Mouse (Mus musculus) kidney, postnatal 4 days (tissue): ENCODE measurements around the gene Zcchc13.

Experiments used
- DNase-seq, 2 experiments: peaks; one replicate each; pipeline ENCODE4 v3.0.0; 2021; ENCODE audit warnings: mixed read lengths in 2 of 2

The Zcchc13 gene

DNA sequence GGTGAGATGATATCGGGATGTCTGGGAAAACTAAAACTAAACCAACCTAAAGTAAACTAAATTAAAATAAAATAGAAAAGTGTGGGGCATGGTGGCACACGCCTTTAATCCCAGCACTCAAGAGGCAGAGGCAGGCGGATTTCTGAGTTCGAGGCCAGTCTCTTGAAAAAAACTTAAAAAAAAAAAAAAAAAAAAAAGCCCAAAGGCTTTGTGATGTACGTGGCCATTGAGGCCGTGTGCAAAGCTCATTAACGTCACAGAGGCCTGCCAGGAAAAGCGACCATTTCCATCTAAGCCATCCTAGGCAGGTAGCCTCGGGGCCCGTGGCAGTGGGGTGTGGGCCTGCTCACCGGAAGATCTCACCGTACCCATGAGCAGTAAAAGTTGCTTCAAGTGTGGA, at the start of gene Zcchc13:
Gene Zcchc13, plus strand, starts transcription at position 284 of the 400 bp plus-strand sequence.
- DNase-seq: no peak

DNA sequence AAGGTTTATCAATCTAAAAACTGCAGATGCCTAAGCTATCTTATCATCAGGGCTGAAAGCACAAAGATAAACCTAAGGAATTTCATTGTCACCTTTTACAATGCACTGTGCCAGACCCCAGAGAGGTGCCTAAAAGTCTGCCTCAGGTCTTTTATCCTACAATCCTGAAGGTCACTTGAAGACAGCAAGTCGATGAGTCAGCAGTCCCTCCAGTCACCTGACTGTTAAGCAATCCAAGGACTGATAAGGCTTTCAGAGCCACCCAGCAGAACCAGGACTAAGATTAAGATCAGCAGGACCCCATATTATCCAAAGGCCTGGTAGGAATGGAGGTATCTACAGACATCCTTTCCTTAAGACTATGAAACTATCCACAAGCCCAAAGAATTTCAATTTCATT, 46.1 kb upstream of the Zcchc13 start:
- no peak for DNase-seq

DNA sequence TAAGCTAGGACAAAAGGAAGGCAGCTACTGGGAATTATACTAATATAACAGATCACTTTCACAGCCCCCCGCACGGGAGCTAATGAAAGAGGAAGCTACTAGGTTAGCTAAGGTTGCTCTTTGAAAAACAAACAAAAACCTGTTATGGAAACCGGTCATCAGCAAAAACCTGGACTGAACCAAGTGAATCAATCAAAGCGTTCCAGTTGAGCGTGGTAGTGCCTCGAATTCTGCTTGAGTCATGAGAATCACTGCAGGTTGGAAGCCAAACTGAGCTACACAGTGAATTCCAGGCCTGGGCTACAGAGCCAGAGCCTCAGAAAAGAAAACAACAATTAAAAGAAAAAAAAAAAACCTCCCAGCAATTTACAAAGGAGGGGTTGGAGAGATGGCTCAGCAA, 38.3 kb upstream of the Zcchc13 start:
- DNase-seq: peak in 1 of 2 experiments; percentile 37

DNA sequence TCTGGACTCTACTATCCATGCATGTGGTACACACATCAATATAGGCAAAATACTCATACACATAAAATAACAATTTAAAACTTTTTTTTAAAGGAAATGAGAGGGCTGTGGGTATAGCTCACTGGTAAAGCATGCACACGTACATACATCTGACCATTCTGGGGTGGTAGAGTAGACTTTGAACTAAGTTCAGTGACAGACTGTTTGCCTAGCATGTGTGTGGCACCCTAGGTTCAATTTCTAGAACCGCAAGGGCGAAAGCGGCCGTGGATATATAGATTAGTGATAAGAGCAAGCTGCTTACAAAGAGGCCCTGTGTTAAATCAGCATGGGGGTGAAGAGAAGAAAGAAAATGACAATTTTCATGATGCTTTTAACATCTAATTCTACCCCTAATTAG, 27.8 kb upstream of the Zcchc13 start:
- DNase-seq: no peak

DNA sequence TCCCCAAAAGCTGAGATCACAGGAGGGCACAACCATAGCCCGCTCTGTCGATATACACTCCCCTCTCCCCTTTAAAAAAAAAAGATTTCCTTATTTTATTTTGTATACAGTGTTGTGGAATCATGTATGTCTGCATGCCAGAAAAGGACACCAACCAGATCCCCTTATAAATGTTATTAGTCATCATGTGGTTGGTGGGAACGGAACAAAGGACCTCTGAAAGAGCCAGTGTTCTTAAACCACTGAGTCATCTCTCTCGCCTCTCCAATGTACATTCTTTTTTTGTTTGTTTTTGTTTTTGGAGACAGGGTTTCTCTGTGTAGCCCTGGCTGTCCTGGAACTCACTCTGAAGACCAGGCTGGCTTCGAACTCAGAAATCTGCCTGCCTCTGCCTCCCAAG, 26.2 kb upstream of the Zcchc13 start:
- DNase-seq: no peak

DNA sequence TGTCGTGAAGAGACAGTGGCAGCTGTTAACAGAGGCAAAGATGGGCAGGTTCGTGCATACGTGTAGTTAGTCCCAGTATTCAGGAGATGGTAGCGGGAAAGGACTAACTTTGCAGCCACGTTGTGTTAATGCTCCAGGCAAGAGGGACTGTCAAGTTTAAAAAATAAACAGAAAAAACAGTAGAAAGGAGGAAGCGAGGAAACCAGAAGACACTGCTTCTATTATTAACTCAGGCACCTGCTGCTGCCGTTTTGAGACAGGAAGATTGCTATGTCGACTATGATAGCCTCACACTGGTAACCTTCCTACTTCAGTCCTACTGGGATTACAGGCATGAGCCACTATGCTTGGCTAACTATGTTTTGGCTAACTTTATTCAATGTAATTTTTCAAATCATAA, 24.9 kb upstream of the Zcchc13 start:
- no peak for DNase-seq

DNA sequence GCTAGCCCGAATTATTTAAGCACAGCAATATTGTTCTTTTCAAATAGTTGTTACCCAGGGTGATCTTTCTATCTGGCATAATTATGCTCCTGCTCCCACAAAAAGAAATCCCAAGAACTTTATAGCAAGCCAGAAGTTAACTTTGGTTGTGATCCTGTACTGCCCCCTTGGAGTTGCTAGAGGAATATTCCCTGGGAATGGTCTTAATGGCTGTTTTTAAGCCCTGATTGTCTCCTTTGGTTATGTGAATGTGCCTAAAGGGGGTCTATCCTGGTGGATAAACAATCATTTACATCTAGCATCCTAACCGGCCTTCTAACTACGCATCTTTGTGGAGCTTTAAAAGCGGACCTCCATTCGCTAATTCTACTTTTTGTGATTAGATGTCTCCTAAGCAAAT, 20.0 kb upstream of the Zcchc13 start:
- no peak for DNase-seq

DNA sequence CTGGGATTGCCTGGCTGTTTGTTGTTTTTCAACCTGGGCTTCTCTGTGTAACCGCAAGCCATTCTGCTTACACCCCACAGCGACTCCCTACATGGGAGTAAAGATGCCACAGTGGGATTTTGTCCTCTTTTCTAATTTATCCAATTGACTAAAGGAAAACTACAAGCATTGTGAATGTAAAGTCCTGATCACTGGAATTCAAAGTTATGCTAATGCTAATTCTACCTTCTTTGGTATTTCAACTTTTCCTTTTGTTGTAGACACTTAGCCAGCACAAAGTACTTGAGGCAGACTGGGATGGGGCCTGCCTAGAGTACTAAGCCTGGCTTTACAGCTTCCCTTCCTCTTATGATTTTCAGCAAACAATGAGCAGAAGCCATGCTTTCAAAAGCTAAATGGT, 18.9 kb upstream of the Zcchc13 start:
- DNase-seq: no peak

DNA sequence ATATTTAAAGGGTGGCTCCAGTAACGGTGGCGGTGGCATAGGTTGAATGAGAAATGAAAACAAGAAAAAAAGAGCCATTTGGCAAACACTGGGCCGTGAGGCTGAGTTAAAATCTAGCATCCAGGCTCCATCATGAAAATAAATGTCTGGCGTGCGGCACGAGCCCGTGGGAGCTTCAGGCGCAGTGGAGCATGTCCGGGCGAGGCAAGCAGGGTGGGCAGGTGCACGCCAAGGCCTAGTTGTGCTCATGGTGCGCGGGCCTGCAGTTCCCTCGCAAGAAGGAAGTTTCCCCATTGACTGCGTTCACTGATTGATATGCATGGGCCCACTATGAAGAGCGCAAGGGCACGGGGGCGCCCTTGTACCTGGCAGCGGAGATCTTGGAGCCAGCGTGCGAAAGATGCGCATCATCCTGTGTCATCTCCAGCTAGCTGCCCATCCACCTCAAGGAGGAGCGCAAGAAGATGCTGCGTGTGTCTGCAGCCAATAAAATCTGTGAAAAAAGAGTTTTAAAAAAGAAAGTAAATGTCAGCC, 15.6 kb upstream of the Zcchc13 start:
- DNase-seq: no peak

DNA sequence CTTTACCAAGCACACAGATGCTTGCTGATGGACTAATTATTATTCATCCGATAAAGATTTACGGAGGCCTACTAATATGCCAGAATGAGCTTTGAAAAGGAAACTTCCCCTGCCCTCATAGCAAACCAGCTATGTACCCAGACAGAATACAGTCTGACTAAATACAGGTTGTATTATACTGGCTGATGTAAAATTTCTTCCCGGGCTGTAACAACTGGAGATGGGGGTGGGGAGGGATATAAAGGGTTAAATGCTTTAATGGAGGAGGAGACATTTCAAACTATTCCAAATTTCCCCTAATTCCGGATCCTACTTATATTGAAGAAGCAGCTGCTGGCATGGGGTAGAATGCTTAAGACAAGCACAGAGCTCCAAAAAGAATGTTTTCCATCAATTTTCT, 14.9 kb upstream of the Zcchc13 start:
- DNase-seq: no peak

DNA sequence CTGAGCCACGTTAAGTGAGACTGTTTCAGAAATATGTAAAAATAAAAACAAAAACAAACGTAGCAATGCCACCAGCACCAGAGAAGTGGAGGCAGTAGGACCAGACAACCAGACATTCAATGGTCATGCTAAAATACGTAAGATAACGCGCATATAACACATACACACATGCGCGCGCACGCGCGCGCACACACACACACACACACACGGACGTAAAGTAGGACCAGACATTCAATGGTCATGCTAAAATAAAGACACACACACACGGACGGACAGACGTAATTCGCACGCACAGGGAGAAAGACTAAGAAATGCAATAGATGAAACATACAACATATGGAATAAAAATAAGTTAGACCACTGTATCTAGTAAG, 14.2 kb upstream of the Zcchc13 start:
- peak; percentile 52 to 74 for DNase-seq

DNA sequence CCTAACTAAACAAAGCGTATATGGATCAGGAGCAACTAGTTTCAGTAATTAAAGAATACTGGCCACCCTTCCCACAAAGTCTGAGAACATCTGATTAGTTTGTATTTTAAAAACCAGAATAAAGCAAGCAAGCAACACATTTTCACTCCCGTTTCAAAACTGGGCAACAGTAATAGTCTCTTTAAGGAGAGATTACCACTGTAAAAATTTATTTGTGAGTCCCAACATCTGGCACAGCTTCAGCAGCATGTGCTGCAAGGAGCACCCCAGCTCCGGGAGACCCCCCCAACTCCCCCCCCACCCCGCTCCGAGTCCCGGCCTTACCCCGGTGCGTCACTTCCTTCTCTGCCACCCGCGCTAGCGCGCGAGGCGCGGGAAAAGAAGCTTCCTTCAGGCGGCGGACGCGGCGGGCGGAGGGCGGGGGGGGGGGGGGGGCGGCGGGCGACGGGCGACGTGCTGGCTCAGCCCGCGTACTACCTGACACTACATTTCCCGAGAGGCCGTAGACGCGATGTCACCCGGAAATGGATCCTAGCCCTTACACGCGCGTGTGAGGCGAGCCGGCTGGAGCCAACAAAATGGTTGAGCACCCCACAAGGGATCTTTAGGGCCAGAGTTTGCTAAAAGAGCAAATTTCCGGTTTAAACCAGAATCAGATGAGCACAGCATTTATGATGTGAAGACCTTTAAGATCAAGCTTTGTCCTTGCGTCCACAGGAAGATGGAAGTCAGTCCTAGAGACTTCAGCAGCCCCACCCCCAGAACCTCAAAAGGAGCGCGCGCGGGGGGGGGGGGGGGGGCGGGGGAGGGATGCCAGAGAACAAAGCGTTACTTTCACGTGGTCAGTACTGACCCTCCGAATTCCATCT, 13.6 kb upstream of the Zcchc13 start:
- DNase-seq: peak; percentile 78 to 93

DNA sequence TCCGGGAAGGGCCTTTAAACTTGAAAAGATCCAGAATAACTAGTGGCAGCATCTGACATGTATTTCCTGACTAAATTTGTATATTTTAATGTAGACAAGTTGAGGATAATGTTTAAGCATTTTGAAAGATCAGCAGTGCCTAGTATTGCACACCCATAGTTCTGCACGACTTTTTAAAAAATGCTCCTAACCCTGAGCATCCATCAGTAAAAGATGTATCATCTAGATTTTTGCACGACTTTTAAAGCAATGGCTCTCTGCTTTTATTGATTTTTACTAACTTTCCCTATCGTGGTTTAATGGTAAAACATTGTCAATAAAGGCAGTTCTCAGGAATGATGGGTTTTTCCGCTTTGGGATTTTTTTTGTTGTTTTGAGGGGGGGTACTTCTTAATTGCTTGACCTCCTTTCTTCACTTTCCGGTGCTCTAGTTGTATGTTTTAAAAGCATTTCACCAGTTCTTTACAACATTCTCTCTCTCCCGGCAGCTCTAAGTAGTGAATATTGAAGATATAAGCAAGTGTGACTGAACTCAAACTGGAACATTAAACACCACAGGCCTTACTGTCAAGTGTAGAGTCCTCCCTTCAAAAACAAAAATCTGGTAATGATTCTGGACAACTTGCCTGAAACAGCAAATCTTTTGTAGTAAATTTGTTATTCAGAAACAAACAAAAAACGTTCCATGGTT, 12.8 kb upstream of the Zcchc13 start:
- DNase-seq: no peak

DNA sequence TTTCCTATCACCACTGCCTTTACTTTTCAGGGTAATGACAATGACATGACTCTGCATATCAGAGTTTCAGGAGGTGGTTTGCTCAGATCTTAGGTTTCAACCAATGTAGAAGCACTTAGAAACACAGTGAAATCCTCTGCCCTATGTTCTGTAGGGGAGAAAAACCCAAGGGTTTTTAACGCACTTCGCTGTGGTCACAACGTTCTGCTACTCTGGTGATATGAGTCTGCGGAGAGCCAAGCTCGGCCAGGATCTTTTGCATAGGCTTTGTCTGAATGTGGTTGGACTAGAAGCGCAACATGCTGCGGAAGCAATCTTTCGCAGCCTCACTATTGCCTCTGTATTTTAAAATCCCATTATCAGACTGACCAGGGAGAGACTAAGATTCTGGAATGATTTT, 8.6 kb upstream of the Zcchc13 start:
- peak; percentile 16 to 62 for DNase-seq

DNA sequence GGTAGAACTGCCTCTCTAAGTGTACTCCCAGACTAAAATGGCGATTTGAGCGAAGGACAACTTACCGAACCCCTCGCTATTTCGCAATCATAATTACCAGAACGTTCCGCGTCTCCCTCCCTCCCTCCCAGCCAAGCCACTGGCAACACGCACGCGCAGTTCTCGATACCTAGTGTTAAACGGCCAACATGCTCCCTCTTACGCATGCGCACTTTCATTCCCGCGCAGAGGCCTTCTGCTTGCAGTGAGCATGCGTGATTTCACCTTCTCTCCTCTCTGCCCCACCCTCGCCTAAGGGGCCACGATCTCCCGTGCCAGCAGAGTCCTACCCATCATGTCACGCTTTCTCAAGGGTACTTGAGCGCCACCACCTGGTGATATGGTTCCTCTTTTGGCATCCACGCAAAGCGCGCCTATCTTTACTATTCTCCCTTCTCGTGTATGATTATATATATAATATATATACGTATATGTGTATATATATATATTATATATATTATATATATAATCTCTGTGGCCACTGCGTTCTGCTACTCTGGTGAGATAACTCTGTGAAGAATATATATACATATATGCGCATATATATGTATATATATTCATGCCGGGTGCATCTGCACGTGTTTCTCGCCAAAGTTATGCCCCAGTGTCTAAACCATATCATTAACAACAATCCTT, 8.0 kb upstream of the Zcchc13 start:
- DNase-seq: peak; percentile 90 to 98

DNA sequence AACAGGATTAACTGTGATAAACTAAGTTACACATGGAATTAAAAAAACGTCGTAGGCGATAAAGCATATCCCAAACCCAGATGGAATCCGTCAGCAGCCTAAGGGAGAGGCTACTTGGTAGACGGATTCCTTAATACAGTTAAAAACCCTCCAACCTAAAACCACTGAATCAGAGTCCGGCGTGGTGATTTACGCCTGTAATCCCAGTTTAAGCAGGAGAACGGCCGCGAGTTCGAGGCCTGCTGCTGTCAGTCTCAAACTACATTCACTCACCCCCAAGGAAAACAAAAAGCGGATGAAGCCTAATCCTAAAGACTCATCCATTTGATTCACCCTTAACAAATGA, 7.5 kb upstream of the Zcchc13 start:
- DNase-seq: peak; percentile 43 to 64

DNA sequence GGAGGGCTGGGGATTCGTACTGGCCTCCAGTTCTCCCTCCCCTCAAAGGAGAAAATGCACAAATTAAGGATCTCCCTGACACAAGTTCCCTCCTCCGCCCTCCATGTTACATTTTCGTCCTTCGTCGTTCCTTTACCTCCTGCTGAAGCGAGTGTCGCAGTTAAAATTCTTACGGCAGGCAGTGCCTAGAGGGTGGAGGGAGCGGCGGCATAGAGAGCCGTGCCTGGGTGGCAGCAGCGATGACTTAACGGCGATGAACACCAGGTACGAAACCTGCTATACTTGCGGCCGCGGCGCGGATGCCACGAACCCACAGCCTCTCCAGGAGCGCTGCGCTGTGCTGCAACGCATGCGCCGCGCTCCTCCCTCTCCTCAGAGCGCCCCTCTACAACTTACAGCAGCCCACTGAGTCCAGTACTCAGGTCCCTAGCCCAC, 7.0 kb upstream of the Zcchc13 start:
- peak; percentile 39 to 66 for DNase-seq

DNA sequence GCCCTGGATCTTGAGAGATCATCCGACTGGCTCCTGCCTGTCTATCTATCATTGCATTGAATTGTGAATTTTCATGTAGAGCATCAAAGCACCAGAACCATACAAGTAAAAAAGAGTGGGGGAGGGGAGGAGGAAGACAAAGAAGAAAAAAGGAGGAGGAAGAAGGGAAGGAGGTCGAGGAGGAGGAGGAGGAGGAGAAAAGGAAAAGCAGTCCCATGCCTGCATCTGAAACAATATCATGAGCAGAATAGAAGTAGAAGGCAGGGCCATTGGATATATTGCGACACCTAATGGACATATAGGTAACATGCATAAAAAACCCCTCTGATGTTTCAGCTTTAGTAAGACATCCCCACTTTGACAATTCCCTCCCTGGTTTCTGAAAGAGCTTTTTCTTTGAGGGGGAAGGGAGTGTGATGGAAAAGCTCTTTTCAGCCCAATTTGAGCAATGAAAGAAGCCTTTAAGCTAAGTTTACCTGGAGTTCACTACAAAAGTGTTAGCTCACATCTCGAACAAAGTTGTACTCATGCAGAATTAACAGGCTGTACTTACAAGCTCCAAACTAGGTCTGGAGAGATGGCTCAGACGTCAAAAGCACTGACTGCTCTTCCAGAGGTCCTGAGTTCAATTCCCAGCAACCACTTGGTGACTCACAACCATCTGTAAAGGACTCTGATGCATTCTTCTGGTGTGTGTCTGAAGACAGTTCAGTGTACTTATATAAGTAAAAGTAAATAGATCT, 5.8 kb upstream of the Zcchc13 start:
- DNase-seq: no peak

DNA sequence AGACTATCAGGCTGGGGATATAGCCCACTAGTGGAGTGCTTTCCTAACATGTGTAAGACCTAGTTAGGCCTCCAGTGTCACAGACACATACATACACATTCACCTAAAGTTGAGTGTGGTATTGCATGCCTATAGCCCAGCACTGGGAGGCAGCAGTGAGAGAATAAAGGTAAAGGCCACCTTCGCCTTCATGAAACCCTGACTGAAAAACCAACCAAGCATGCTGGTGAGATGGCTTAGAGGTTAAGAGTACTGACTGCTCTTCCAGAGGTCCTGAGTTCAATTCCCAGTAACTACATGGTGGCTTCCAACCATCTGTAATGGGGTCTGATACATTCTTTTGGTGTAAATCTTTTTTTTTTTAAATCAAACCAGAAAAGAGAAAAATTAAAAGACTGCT, 1.5 kb upstream of the Zcchc13 start:
- DNase-seq: peak; percentile 39 to 62

DNA sequence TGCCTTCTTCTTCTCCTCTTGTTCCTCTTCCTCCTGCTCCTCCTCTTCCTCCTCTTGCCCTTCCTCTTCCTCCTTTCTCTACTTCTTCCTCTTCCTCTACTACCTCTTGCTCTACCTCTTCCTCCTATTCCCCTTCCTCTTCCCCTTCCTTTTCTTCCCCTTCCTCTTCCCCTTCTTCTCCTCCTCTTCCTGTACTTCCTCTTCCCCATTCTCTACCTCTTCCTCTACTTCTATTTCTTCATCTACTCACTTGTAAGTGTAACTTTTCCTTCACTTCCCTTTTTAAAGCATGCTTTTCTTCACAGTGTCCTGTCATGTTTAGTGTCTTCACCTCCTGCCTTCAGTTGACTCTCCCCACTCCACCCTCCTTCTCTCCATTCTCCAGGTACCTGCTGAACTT, 3.5 kb downstream of the Zcchc13 start:
- no peak for DNase-seq

DNA sequence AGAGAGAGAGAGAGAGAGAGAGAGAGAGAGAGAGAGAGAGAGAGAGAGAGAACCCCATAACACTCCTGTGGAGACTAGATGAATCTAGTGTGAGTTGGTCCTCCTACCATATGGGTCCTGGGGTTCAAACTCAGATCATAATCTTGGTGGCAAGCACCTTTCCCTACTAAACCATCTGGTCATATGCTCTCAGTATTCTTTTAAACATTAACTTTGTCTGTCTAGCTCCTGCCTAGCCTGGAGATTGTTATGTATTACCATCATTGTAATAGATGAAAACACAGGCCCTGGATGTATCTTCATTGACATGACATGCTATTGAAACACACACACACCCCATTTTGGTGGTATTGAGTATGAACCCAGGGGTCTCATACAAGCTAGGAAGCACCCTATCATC, 5.6 kb downstream of the Zcchc13 start:
- DNase-seq: no peak

DNA sequence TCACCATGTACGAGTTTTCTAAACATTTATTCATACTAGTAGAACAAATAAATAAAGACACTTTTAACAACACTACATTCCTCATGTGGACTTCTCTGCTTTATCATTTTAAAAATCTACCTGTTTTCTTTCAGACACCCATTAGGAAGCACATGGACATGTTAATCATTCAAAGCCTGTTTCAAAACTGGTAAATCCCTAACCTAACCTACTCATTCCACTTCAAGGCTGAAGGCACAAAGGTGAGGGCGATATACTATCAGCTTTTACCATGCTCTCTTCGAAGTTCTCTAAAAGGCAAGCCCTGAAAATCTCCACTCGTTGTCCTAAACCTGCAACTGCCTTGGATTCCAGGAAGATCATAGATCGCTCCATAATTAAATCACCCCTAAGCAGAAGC, 8.2 kb downstream of the Zcchc13 start:
- DNase-seq: no peak

DNA sequence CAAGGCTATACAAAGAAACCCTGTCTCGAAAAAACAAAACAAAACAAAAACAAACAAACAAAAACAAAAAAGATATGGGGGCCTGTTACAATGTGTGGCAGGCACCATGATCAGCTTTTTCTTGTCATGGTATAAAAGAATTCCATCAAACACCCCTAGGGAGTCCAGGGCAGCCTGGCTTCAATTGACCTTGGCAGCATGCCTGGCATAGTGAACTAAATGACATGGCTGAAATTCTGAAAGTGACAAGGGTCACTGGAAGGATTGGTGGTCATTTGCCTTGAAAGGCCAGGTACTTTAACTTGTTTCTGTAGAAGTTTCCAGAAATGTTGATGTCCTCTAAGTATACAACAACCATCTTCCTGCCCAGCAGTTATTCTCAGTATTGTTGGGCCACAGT, 13.9 kb downstream of the Zcchc13 start:
- DNase-seq: peak in 1 of 2 experiments; percentile 16
